Mouse (Mus musculus): ENCODE results near the gene Tasp1.
"Not testable (repeated sequence)": the region's sequence is repeated elsewhere in the genome, so short reads cannot be mapped to it uniquely, and the experiment has no call there.

Gene Tasp1

DNA sequence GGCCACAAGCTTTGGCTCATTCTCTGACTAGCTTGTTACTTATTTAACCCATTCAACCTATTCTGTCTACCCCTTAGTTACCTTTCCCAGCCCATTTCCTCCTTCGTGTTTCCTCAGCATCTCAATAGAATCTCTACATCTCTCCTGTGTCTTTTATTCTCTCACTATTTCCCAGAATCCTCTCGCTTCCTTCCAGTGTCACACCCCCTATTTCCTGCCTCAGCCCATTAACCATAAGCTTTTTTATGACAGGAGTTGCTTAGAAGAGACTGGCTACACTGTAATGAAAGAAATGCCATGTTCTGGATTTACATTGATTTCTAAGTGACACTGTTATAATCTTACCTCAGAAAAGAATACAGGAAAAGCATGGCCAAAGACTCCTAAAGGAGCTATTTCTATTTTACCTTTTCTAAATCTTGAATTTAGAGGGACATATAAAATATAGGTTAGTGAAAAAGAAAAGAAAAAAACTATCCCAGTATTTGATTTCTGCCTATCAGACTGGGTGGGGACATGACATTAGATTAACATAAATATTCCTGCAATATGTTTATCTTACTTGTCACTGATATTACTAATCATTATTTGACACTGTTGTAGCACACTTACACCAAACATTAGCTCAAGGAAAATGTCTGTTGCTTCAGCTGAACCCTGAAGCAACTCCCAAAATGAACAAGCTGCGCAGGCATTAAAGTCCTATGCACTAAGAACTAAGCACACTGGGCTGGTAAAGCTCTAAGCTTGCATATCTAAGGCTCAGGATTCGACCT lies 6.3 kb downstream of the Tasp1 start:
- no peak for DNase-seq (ENCODE audit: low read depth in 2 of 2, low spot score in 2 of 2)

DNA sequence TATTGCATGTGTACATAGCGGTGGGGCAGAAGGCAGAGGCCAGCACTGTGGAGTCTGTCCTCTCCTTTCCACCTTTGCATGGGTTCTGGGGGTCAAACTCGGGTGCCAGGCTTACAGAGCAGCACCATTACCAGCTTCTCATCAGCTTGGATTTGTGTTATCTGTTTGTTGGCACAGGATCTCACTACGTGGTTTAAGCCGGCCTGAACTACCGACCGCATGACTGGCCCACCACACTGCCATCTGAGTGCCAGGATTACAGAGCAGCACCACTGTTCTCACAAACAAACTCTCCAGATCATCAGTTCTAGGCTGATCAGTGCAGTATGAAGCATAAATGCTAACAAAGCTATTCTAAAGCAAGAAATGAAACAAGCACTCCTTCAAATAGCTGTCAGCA lies 8.5 kb downstream of the Tasp1 start:
- no peak for DNase-seq (ENCODE audit: low read depth in 2 of 2, low spot score in 2 of 2)

DNA sequence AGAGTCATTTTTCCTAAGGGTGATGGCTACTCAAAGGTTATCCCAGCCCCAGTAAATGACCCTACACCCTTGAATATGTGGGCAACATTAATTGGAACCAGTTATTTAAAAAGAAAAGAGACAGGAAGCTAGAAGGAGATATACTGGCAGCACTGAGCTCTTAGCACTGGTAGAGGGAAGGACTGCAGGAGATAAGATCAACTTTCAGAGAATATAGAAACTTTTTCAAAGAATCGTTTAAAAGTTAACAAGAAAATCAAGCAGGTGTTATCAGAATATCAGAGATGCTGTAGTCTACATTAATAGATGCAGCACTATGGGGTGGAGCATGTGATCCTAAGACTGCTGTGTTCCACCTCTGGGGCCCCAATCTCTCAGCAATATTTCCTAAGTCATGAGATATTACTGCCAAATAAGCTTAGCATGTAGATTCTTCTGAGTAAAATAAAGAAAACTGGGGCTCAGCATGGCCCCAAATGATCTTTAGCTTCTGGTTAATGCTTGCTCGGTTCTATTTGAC lies 14.9 kb downstream of the Tasp1 start:
- no peak for DNase-seq (ENCODE audit: low read depth in 2 of 2, low spot score in 2 of 2)

DNA sequence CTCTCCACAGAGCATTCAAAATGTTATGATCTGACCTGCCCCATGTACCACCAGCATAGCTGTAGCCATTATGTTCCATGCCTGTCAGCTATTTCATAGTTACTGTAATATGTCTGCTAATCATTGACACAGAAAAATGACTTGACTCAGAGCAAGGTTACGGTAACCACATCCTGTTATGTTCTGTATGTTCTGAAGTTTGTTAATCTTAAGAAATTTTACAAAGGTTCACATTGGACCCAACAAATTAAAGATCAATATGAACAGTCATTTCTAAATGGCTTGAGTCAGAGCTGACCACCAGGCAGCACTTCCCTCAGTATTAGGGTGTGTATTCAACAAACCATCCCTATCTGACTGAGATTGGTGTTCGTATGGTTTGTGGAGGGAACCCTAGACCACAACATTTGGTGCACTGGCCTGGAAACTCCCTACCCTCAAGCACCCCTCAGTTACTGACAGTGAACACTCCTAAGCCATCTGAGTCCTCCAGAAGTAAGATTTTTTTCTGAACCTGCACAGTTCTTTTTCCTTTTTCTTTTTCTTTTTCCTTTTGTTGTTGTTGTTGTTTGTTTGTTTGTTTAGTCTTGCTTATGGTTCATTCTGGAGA lies 24.0 kb downstream of the Tasp1 start:
- peak; percentile 62 to 74 for DNase-seq (ENCODE audit: low read depth in 2 of 2, low spot score in 2 of 2)

DNA sequence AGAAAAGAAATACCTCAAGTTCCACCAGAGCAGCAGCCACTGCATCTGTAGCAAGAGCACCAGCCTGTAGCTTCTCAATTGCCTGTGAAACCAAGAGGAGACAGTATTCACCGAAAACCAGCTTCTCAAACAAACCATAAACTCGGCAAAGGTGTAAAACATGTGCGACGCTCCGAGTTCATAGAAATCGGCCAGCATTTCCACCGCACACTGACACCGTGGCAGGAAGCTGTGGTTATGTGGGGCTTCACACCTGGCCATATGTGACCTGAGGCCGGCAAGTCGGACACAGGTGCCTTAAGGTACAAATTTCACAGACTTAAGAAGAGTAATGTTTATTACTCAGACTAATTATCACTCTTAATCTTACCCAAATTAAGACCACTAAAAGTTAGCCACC lies 24.5 kb downstream of the Tasp1 start:
- DNase-seq (ENCODE audit: low read depth in 2 of 2, low spot score in 2 of 2): peak; percentile 45 to 57

DNA sequence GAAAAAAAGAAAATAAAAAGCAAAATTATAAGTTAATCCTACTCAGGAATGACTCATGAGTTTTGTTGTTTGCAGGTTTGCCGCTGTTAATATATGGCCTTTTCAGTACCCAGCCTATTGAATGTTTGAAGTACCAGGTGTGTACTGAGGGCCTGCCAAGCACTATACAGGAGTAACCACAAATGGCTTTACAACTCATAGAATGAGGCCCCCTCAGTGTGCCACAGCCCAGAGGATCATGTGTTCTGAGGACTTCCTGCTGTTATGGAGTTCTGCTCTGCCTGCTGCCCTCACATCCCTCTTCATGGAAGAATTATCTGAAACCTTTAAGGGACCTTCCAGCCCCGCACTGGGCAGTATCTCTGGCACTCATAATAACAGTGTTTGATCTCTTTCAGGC lies 29.1 kb downstream of the Tasp1 start:
- DNase-seq (ENCODE audit: low read depth in 2 of 2, low spot score in 2 of 2): no peak

DNA sequence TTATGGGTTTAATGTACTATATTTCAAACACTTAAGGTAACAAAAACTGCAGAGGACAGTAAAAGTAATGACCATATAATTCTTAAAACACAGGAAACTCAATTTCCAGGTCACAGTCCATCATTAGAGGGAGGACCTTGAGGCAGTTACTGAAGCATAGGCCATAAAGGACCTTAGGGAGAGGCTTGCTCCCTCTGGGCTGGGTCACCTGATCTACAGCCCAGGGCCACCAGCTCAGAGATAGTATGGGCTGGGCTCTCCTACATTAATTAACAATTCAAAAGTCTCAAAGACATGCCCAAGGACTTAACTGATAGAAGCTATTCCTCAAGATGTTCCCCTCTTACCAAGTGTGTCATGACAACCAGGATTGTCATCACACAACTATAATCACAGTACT lies 29.8 kb downstream of the Tasp1 start:
- no peak for DNase-seq (ENCODE audit: low read depth in 2 of 2, low spot score in 2 of 2)

DNA sequence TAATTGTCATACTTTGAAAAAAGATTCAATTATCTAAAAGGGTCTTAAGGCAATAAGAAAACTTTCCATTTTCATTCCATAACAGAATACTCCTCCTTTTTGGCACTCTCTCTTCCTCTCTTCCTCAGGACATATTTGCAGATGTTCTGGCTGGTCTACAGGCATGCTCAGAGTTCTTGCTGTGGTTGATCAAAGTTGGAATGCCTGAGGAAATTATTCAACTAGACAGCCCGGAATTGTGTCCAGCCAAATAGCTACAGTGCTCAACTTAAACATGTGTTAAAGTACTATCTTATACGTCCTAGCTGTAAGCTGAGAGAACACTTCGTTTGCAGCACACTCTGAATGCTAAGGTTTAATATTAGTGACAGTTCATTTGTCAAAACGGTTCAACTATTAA lies 41.7 kb downstream of the Tasp1 start:
- DNase-seq (ENCODE audit: low read depth in 2 of 2, low spot score in 2 of 2): no peak

DNA sequence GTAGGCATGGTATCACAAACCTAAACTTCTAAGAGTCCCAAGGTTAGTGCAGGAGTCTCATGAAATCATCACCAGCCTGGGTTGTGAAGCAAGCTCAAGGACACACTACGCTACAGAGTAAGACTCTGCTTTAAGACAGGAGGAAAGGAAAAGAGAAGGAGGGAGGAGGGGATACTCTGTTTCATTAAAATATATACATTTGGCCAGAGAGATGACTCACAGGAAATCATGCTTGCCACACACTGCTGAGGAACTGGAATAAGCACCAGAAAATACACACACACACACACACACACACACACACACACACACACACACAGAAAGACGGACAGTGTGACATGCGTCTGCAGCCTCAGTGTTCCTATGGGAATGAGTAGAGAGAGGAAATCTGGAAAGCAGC lies 59.2 kb downstream of the Tasp1 start:
- no peak for DNase-seq (ENCODE audit: low read depth in 2 of 2, low spot score in 2 of 2)

DNA sequence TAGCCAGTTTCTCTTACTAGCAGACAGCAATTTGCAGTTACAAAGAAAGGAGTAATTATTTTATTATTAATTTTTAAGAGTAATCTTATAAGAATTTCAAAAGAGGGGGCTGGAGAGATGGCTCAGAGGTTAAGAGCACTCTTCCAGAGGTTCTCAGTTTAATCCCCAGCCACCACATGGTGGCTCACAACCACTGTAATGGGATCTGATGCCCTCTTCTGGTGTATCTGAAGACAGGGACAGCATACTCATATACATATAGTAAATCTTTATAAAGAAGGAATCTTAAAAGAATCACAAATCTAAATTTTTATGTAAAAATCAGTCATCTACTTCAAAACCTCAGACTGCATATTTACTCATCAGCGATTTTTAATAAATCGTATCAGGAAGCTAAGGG lies 68.4 kb downstream of the Tasp1 start:
- DNase-seq (ENCODE audit: low read depth in 2 of 2, low spot score in 2 of 2): no peak

DNA sequence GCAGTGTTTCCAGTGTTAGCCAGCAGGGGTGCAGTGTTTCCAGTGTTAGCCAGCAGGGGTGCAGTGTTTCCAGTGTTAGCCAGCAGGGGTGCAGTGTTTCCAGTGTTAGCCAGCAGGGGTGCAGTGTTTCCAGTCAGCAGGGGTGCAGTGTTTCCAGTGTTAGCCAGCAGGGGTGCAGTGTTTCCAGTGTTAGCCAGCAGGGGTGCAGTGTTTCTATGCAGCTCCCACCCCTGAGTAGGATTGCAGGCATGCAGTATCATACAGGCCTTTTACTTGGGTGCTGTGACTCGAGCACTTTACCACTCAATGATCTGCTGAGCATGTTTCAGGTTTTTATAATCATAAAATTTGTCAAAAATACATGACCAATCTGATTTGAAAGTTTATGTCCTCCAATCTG lies 76.7 kb downstream of the Tasp1 start:
- DNase-seq (ENCODE audit: low read depth in 2 of 2, low spot score in 2 of 2): peak; percentile 3 to 28

DNA sequence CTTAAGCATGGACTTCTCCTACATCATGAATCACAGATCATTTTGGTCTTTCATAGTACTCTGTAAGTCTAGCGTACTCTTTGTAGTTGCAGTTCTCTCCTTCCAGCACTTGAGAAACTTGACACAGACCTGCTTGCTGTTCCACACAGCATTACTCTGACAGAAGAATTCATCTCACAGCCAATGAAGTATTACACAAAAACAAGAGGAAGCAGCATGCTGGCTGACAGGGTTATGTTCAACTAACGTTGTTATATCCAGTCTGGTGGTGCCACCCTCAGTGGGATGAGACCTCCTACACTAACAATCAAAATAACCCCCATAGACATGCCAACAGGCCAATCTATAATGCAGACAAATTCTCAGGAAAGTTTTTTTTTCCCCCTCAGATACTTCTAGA lies 99.2 kb downstream of the Tasp1 start:
- no peak for DNase-seq (ENCODE audit: low read depth in 2 of 2, low spot score in 2 of 2)

DNA sequence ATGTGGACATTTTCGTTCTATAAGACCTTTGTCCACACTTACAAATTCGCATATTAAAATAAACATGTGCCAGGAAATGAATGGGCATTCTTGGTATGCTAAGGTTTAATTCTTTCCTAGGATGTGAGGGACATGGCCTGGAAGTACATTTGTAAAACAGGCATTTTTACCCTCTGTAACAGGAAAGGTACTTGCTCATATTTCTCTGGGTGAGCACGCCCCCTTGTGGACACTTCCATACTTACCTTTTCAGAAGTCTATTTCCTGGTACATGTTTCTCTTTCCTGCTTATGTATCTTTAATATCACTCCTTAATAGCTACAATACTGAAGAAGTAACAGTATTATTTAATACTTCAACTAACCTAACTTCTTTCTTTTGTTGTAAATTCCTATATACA lies 100.3 kb downstream of the Tasp1 start:
- peak; percentile 46 to 49 for DNase-seq (ENCODE audit: low read depth in 2 of 2, low spot score in 2 of 2)

DNA sequence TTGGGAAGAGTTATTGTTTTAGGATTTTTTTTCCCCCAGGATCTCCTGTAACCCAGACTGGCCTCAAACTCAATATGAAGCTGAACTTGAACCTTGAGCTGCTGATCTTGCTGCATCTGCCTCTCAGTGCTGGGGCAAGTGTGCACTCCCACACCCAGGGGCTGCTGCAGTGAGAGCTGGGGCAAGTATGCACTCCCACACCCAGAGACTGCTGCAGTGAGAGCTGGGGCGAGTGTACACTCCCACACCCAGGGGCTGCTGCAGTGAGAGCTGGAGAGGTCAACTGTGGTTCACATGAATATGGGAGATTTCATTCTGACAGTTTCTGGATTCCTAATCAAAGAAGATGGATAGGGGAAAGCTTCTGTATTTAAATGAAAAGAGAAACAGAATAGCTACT lies 117.8 kb downstream of the Tasp1 start:
- DNase-seq (ENCODE audit: low read depth in 2 of 2, low spot score in 2 of 2): no peak

DNA sequence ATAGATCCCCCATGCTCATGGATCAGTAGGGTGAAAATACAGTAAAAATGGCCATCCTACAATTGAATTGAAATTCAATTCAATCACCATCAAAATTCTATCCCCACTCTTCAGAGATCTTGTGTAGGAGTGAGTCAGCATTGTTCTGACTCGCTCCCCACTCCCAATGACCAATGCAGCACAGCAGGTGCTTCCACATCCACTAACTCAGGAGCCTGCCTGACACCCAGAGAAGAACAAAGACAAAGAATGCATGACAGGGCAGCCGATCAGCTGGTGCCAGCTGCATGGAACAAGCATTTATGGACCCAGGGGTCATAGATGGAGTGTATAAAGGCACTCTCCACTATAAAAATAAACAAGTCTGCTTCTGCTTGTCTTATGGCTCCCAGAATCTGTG lies 129.0 kb downstream of the Tasp1 start:
- no peak for DNase-seq (ENCODE audit: low read depth in 2 of 2, low spot score in 2 of 2)

DNA sequence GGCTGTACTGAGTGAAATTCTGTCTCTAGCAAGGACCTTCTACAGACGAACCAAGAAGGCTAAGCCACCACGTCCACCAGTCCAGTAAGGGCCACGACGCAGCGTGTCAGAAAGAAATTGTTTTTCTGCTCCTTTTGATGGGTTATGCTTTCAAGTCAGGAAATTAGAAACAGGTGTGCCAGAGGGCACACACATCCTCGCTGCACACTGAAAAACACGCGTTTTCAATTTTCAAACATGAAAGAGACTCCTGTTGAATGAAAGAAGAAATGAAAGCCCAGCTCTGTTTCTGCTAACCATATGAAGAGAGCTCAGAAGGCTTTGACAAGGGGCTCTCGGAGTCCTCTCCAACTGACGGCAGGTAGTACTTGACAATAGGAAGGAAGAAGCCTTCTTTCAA lies 132.0 kb downstream of the Tasp1 start:
- DNase-seq (ENCODE audit: low read depth in 2 of 2, low spot score in 2 of 2): peak; percentile 16 to 18

DNA sequence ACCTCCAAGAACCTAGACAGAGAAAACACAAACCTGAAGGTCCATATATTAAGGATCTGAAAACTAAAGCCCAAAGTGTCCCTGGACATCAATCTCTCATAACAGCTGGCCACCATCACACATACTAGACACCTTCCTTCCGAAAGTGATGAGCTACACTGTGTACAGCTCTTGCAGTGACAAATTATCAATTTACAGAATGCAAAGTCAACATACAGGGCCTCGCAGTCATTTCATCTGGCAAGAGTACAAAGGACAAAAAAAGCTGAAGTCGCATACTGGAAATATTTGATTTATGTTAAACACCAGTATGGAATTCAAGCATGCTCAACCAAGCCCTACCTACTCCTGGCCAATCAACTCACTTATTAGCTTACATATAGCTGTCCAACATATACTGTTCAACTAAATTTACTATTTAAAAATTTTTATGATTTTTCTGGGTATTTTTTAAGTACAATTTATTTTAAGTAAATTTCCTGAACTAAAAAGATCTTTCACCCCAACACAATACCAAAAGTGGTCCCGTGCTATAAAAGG lies 132.5 kb downstream of the Tasp1 start:
- no peak for DNase-seq (ENCODE audit: low read depth in 2 of 2, low spot score in 2 of 2)

DNA sequence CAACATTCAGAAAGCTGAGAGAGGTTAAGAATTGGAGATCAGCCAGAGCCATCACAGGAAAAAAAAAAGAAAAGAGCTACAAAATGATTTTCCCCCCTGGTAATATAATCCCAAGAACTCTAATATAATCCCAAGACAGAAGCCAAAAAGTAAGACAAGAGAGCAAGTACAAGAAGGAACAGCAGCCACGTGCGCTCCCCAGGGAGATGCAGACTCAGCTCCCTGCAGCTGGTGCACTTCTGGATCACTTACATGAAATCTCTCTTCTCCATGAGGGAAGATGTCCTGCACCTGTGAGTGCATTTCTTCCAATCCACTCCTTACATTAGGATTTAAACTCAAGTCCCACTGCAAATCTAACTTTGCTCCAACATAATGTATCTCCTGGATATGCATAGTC lies 134.4 kb downstream of the Tasp1 start:
- no peak for DNase-seq (ENCODE audit: low read depth in 2 of 2, low spot score in 2 of 2)

DNA sequence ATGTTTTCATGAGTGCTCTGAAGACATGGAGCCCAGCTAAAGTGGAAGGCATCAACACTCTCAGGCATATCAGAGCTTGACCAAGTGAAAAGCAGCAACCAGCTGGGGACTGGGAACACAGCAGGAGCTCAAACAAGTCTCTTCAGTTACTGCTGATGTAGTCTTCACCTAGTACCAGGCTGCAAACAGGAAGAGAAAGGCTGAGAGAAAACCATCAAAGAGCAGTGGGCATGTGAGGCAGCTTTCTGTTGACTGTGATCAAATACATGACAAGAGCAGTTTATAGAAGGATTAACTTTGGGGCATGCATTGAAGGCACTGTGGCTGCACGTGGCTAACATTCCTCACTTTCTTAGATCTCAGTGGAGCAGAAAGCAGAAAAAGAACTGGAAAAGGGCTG lies 141.7 kb downstream of the Tasp1 start:
- peak; percentile 6 to 20 for DNase-seq (ENCODE audit: low read depth in 2 of 2, low spot score in 2 of 2)

DNA sequence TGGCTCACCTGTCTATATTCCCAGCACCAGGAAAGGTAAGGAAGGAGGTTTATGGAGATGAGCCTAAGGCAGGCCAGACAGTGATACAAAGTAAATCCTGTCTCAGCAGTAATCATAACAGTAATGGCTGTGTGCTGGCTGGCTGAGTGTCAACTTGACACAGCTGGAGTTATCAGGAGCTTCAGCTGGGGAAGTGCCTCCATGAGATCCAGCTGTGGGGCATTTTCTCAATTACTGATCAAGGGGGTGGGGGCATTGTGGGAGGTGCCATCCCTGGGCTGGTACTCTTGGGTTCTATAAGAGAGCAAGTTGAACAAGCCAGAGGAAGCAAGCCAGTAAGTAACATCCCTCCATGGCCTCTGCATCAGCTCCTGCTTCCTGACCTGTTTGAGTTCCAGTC lies 145.2 kb downstream of the Tasp1 start:
- DNase-seq (ENCODE audit: low read depth in 2 of 2, low spot score in 2 of 2): not testable (repeated sequence)

DNA sequence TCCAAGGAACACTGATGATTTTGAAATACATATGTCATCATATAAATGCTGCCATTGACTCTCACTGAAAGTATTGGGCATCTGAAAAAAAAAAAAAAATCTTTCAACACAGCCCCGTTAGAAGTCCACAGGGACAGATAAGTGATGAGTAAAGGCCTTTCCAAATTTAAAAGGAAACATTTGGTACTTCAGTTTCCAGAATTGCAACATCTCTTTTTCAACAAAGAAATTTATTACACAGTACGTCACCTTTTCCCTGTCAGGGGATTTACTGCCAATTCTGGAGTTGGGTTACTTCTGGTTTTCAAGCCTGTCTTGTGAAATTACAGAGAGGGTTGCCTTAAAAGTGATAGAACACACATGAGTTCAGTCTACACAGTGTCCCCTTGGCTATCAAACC lies 146.8 kb downstream of the Tasp1 start:
- DNase-seq (ENCODE audit: low read depth in 2 of 2, low spot score in 2 of 2): no peak

DNA sequence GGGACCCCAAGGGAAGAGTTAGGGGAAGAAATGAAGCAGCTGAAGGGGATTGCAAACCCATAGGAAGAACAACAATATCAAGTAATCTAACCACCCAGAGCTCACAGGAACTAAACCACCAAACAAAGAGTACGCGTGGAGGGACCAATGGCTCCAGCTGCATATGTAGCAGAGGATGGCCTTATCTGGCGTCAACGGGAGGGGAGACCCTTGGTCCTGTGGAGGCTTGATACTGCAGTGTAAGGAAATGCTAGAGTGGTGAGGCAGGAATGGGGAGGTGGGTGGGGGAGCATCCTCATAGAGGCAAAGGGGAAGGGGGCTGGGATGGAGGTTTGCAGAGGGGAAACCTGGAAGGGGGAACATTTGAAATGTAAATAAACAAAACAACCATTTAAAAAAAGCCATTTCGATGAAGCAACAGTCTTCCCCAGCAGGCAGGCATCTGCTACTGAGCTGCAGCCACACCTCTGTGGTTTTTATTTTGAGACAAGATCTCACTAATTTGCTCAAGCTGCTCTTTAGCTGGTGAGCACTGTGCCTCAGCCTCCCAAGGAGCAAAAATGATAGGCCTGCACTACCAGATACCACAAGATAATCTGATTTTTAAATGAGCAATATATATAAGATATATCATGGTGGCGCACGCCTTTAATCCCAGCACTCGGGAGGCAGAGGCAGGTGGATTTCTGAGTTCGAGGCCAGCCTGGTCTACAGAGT lies 160.0 kb downstream of the Tasp1 start:
- DNase-seq (ENCODE audit: low read depth in 2 of 2, low spot score in 2 of 2): no peak

Measured in CD8-positive naive resting alpha-beta T cell, adult 2 months (primary cell).